Mouse (Mus musculus) intestine, embryonic 14.5 days (tissue): Measurements from ENCODE around the gene Cadm1. TPM values are rescaled to one million over a fixed set of nuclear protein-coding genes. Genes with fewer than 3 reads are reported as not detected.

Experiments
- ATAC-seq: fragments of 200-750 bp; cut with Nextera tagmentation; replicated peaks from 2 replicates; pipeline ENCODE4 v1.8.0; 2017; ENCODE audit warnings: low read depth, moderate number of reproducible peaks, moderate TSS enrichment, moderate library complexity; ENCODE audit not compliant: low FRiP score, low TSS enrichment
- DNase-seq: peaks from one replicate; pipeline ENCODE4 v3.0.0-alpha.2; 2018; ENCODE audit warnings: low spot score
- H3K27ac ChIP-seq: fragments of 300-500 bp; sonication (generic); 2 replicates; pipeline ENCODE4 v1.5.1; 2014; ENCODE audit warnings: low read depth, mild to moderate bottlenecking, control low read depth
- H3K27me3 ChIP-seq: fragments of 300-500 bp; sonication (generic); replicated peaks from 2 replicates; pipeline ENCODE4 v1.6.1; 2014; ENCODE audit warnings: low read length, control low read depth; ENCODE audit not compliant: control insufficient read depth, insufficient read depth
- H3K36me3 ChIP-seq: fragments of 300-500 bp; sonication (generic); 2 replicates; pipeline ENCODE4 v1.6.1; 2014; ENCODE audit warnings: low read length, control low read depth; ENCODE audit not compliant: control insufficient read depth, insufficient read depth
- H3K4me1 ChIP-seq: fragments of 300-500 bp; sonication (generic); replicated peaks from 2 replicates; pipeline ENCODE4 v1.6.1; 2014; ENCODE audit warnings: low read length, control low read depth, mixed read lengths; ENCODE audit not compliant: control insufficient read depth, insufficient read depth
- H3K4me2 ChIP-seq: fragments of 300-500 bp; sonication (generic); 2 replicates; pipeline ENCODE4 v1.6.1; 2014; ENCODE audit warnings: low read length
- H3K4me3 ChIP-seq: fragments of 300-500 bp; sonication (generic); 2 replicates; pipeline ENCODE4 v1.5.1; 2014; ENCODE audit warnings: low read depth, low read length, control low read depth, mixed read lengths
- H3K9ac ChIP-seq: fragments of 300-500 bp; sonication (generic); 2 replicates; pipeline ENCODE4 v1.6.1; 2014; ENCODE audit warnings: mild to moderate bottlenecking, low read length
- H3K9me3 ChIP-seq: fragments of 300-500 bp; sonication (generic); 2 replicates; pipeline ENCODE4 v1.6.1; 2016; ENCODE audit warnings: low read length, control low read depth; ENCODE audit not compliant: control insufficient read depth
- WGBS: fragments of 180-500 bp; shearing (Covaris S2); extraction: QIAGEN DNeasy Blood & Tissue Kit; methylation state at CpG from one replicate; pipeline ENCODE4 v1.1.7; 2014; 5-methylcytosine and 5-hydroxymethylcytosine counted together
- polyA plus RNA-seq: library from polyadenylated mRNA; unstranded; fragments of >200 nt; fragmentation: Nextera tagmentation; extraction: Ambion mirVana; gene quantifications from 2 replicates; pipeline ENCODE4 v1.2.1, GENCODE M21; 2014

Gene Cadm1
- polyA plus RNA-seq, 1 experiment from 2014 or later = 74.7 TPM

- Histone ChIP-seq H3K27ac (no peak overlapping the region), H3K9ac (no peak overlapping the region), H3K27me3 (no peaks in the 10 kb centered on the region), H3K9me3 (no peaks in the 10 kb centered on the region), H3K36me3 (no peaks in the 10 kb centered on the region), H3K4me1 (peaks cover 7% of the 10 kb centered on the region; the same call in 1 of the 2 replicates), H3K4me3 (no peak overlapping the region), H3K4me2 (no peak overlapping the region)
- DNase-seq (no peak), ATAC-seq (no peak)
- WGBS = 79% methylated on average over 2 of the region's 2 CpGs
Measured at GRCm38 (mm10) chr9:47645056-47645455, 115.1 kb downstream of the Cadm1 start.

- 72% methylated on average over 11 of the region's 11 CpGs for WGBS
- Histone ChIP-seq H3K4me2 (no peak overlapping the region), H3K4me1 (no peaks in the 10 kb centered on the region), H3K9me3 (no peaks in the 10 kb centered on the region), H3K27ac (no peak overlapping the region), H3K27me3 (no peaks in the 10 kb centered on the region), H3K4me3 (no peak overlapping the region), H3K36me3 (no peaks in the 10 kb centered on the region), H3K9ac (no peak overlapping the region)
- ATAC-seq = no peak
- no peak for DNase-seq
Measured at GRCm38 (mm10) chr9:47651431-47651830, 121.5 kb downstream of the Cadm1 start.

- 84% methylated on average over 5 of the region's 5 CpGs for WGBS
- DNase-seq (no peak), ATAC-seq (no peak)
- H3K4me3 ChIP-seq = no peak overlapping the region
- H3K27me3 ChIP-seq = no peaks in the 10 kb centered on the region
- H3K9me3 ChIP-seq = no peaks in the 10 kb centered on the region
- no peaks in the 10 kb centered on the region for H3K36me3 ChIP-seq
- H3K4me2 ChIP-seq = no peak overlapping the region
- no peak overlapping the region for H3K27ac ChIP-seq
- H3K9ac ChIP-seq = no peak overlapping the region
- H3K4me1 ChIP-seq = no peaks in the 10 kb centered on the region
Measured at GRCm38 (mm10) chr9:47652203-47652602, 122.2 kb downstream of the Cadm1 start.

- DNase-seq (no peak), ATAC-seq (no peak)
- Histone ChIP-seq H3K4me2 (no peak overlapping the region), H3K27ac (no peak overlapping the region), H3K4me1 (no peaks in the 10 kb centered on the region), H3K27me3 (no peaks in the 10 kb centered on the region), H3K9ac (no peak overlapping the region), H3K9me3 (no peaks in the 10 kb centered on the region), H3K36me3 (no peaks in the 10 kb centered on the region), H3K4me3 (no peak overlapping the region)
- 82% methylated on average over 4 of the region's 4 CpGs for WGBS
Measured at GRCm38 (mm10) chr9:47652936-47653335, 123.0 kb downstream of the Cadm1 start.

- Histone ChIP-seq H3K4me3 (no peak overlapping the region), H3K27ac (no peak overlapping the region), H3K9me3 (no peaks in the 10 kb centered on the region), H3K4me1 (no peaks in the 10 kb centered on the region), H3K9ac (no peak overlapping the region), H3K4me2 (no peak overlapping the region), H3K27me3 (no peaks in the 10 kb centered on the region), H3K36me3 (no peaks in the 10 kb centered on the region)
- WGBS = 90% methylated on average over 6 of the region's 6 CpGs
- DNase-seq (no peak), ATAC-seq (no peak)
Measured at GRCm38 (mm10) chr9:47659366-47660090, 129.6 kb downstream of the Cadm1 start.

- no peak overlapping the region for H3K9ac ChIP-seq
- no peaks in the 10 kb centered on the region for H3K4me1 ChIP-seq
- no peaks in the 10 kb centered on the region for H3K9me3 ChIP-seq
- 84% methylated on average over 7 of the region's 7 CpGs for WGBS
- H3K4me3 ChIP-seq = no peak overlapping the region
- no peaks in the 10 kb centered on the region for H3K36me3 ChIP-seq
- H3K4me2 ChIP-seq = no peak overlapping the region
- DNase-seq (no peak), ATAC-seq (no peak)
- no peak overlapping the region for H3K27ac ChIP-seq
- H3K27me3 ChIP-seq = no peaks in the 10 kb centered on the region
Measured at GRCm38 (mm10) chr9:47661611-47662010, 131.6 kb downstream of the Cadm1 start.

- no peak overlapping the region for H3K9ac ChIP-seq
- ATAC-seq (no peak), DNase-seq (no peak)
- H3K4me2 ChIP-seq = no peak overlapping the region
- no peaks in the 10 kb centered on the region for H3K9me3 ChIP-seq
- H3K27me3 ChIP-seq = no peaks in the 10 kb centered on the region
- no peak overlapping the region for H3K4me3 ChIP-seq
- no peak overlapping the region for H3K27ac ChIP-seq
- H3K36me3 ChIP-seq = no peaks in the 10 kb centered on the region
- WGBS = 77% methylated on average over 4 of the region's 4 CpGs
- no peaks in the 10 kb centered on the region for H3K4me1 ChIP-seq
Measured at GRCm38 (mm10) chr9:47669206-47669605, 139.2 kb downstream of the Cadm1 start.

- peaks cover 8% of the 10 kb centered on the region for H3K4me1 ChIP-seq
- WGBS = 65% methylated on average over 11 of the region's 11 CpGs
- H3K4me3 ChIP-seq = no peak overlapping the region
- H3K9ac ChIP-seq = no peak overlapping the region
- no peaks in the 10 kb centered on the region for H3K36me3 ChIP-seq
- no peak for ATAC-seq
- no peak for DNase-seq
- no peaks in the 10 kb centered on the region for H3K9me3 ChIP-seq
- H3K4me2 ChIP-seq = no peak overlapping the region
- H3K27ac ChIP-seq = no peak overlapping the region
- no peaks in the 10 kb centered on the region for H3K27me3 ChIP-seq
Measured at GRCm38 (mm10) chr9:47671617-47672016, 141.6 kb downstream of the Cadm1 start.
